Mouse (Mus musculus) kidney, adult 2 months (tissue): Measurements from ENCODE around the gene Gng12. TPM values are rescaled to one million over a fixed set of nuclear protein-coding genes. Genes with fewer than 3 reads are reported as not detected.
A peak's percentile ranks its signal among the peaks of the same experiment; 100 is the strongest.
"Not testable (repeated sequence)": the region's sequence is repeated elsewhere in the genome, so short reads cannot be mapped to it uniquely, and the experiment has no call there.

Source experiments
- DNase-seq: peaks from one replicate; pipeline ENCODE4 v3.0.0; 2021
- H3K27ac ChIP-seq: fragments of 200-500 bp; 2 replicates; pipeline ENCODE4 v1.5.1; 2012; ENCODE audit warnings: low read depth, low read length, control low read depth, inconsistent platforms; ENCODE audit not compliant: insufficient read depth
- H3K27me3 ChIP-seq: fragments of 200-500 bp; replicated peaks from 2 replicates; pipeline ENCODE4 v1.6.1; 2012; ENCODE audit warnings: mild to moderate bottlenecking, moderate library complexity, low read length, inconsistent platforms; ENCODE audit not compliant: control insufficient read depth, insufficient read depth
- H3K36me3 ChIP-seq: fragments of 200-500 bp; 2 replicates; pipeline ENCODE4 v1.6.1; 2012; ENCODE audit warnings: mild to moderate bottlenecking, moderate library complexity, low read length, inconsistent platforms; ENCODE audit not compliant: control insufficient read depth, insufficient read depth
- H3K4me1 ChIP-seq: fragments of 200-500 bp; 2 replicates; pipeline ENCODE4 v1.6.1; 2011; ENCODE audit warnings: low read length; ENCODE audit not compliant: control insufficient read depth, insufficient read depth
- H3K4me3 ChIP-seq: fragments of 200-500 bp; 2 replicates; pipeline ENCODE4 v1.5.1; 2011; ENCODE audit warnings: mild to moderate bottlenecking, low read depth, low read length, control low read depth; ENCODE audit not compliant: insufficient read depth
- CTCF ChIP-seq: fragments of 200-500 bp; conservative IDR thresholded peaks from 2 replicates; pipeline ENCODE4 v1.5.1; 2011; ENCODE audit warnings: low read depth, mild to moderate bottlenecking, control low read depth, low read length, moderate library complexity, mixed read lengths; ENCODE audit not compliant: insufficient read depth, insufficient read length
- POLR2A ChIP-seq: fragments of 200-500 bp; IDR thresholded peaks from one replicate; pipeline ENCODE4 v1.6.1; 2011; ENCODE audit warnings: low read depth, low read length, control low read depth
- WGBS: fragments of 180-500 bp; shearing (Covaris S2); methylation state at CpG from one replicate; pipeline ENCODE4 v1.1.7; 2018; 5-methylcytosine and 5-hydroxymethylcytosine counted together
- polyA plus RNA-seq: library from polyadenylated mRNA; depleted of rRNA; stranded (reverse); fragments of >200 nt; gene quantifications from 2 replicates; pipeline ENCODE4 v1.2.3, GENCODE M21; 2012; rRNA removed

Gng12 gene
- 90.6 and 102 TPM in 2 replicates for polyA plus RNA-seq

- peak; percentile 93 for DNase-seq
- peak within 1 kb of the TSS; percentile 88 for H3K4me3 ChIP-seq
- H3K4me1 ChIP-seq = peaks cover 12% of the 10 kb centered on the region
- peak within 1 kb of the TSS; percentile 40 for H3K27ac ChIP-seq
- H3K36me3 ChIP-seq = no peaks in the 10 kb centered on the region
- TF ChIP-seq POLR2A (peak; percentile 58), CTCF (0 out of 2 replicates have a peak, but pooled peaks have one; percentile 6)
- no peaks in the 10 kb centered on the region for H3K27me3 ChIP-seq
- under 1% methylated on average over 92 of the region's 98 CpGs for WGBS
These were observed at the start of gene Gng12 for GRCm38 (mm10) chr6:66896119-66896920. Gene Gng12 (plus strand): TSS chr6:66896397.

DNA sequence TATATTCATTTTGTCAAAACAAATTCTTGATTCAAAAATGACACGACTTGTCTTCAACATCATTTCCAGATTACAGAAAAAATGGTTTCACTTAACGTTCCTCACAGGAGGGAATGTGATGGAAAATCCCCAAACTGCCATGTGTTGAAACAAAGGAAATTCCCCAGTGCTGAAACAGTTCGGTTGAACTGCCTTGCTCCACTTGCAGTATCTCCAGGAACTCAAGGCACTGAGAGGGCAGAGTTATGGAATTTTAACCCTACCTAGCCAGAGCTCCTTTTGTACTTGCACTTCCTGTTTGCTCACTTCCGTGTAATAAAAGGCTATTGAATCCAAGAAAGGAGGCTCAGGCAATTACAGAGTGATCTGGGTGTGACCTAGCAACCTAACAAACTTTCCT lies 47.3 kb upstream of the Gng12 start:
- H3K4me3 ChIP-seq = no peak overlapping the region
- H3K36me3 ChIP-seq = no peaks in the 10 kb centered on the region
- H3K4me1 ChIP-seq = peaks cover 2% of the 10 kb centered on the region; the same call in 1 of the 2 replicates
- peak; percentile 34 for DNase-seq
- TF ChIP-seq CTCF (no peak), POLR2A (no peak)
- 30% methylated on average over 4 of the region's 4 CpGs for WGBS
- no peaks in the 10 kb centered on the region for H3K27me3 ChIP-seq
- 0 out of 2 replicates have a peak overlapping the region, but pooled peaks have one; percentile 31 for H3K27ac ChIP-seq

GRCm38 (mm10) chr6:66856236-66856635 lies 40.0 kb upstream of the Gng12 start:
- no peaks in the 10 kb centered on the region for H3K36me3 ChIP-seq
- peaks cover 21% of the 10 kb centered on the region; the same call in 1 of the 2 replicates for H3K4me1 ChIP-seq
- DNase-seq = peak; percentile 79
- no peak for TF ChIP-seq CTCF
- TF ChIP-seq POLR2A = no peak
- H3K27ac ChIP-seq = 0 out of 2 replicates have a peak overlapping the region, but pooled peaks have one; percentile 17
- H3K4me3 ChIP-seq = no peak overlapping the region
- H3K27me3 ChIP-seq = no peaks in the 10 kb centered on the region

GRCm38 (mm10) chr6:66858356-66858755 lies 37.8 kb upstream of the Gng12 start:
- Histone ChIP-seq H3K36me3 (no peaks in the 10 kb centered on the region), H3K4me3 (no peak overlapping the region), H3K27ac (0 out of 2 replicates have a peak overlapping the region, but pooled peaks have one; percentile 11), H3K4me1 (peaks cover 21% of the 10 kb centered on the region; the same call in 1 of the 2 replicates), H3K27me3 (no peaks in the 10 kb centered on the region)
- DNase-seq = peak; percentile 61
- no peak for TF ChIP-seq CTCF
- TF ChIP-seq POLR2A = no peak
- WGBS = 61% methylated on average over 1 of the region's 1 CpGs

- H3K27ac ChIP-seq = peak overlapping the region; percentile 82; the same call in 1 of the 2 replicates
- DNase-seq = peak; percentile 90
- no peak for TF ChIP-seq POLR2A
- TF ChIP-seq CTCF = no peak
- H3K4me3 ChIP-seq = no peak overlapping the region
- H3K36me3 ChIP-seq = no peaks in the 10 kb centered on the region
- H3K27me3 ChIP-seq = no peaks in the 10 kb centered on the region
- H3K4me1 ChIP-seq = peaks cover 21% of the 10 kb centered on the region; the same call in 1 of the 2 replicates
These were observed 36.8 kb upstream of the Gng12 start for GRCm38 (mm10) chr6:66859391-66859790.

DNA sequence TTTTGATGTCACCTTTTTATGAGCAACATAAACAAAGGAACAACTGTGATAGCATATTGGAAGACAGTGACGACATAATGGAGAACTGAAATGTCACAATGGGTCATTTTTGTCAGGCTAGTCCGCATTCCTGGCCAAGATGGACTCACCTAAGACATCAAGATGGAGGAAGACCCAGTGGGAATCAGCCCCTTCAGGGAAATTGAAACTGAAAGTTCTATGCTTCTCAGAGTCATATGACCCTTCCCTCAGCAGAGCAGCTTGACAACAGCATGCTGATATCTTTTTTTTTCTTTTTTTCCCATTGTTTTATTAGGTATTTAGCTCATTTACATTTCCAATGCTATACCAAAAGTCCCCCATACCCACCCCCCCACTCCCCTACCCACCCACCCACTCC lies 31.7 kb upstream of the Gng12 start:
- no peaks in the 10 kb centered on the region for H3K27me3 ChIP-seq
- H3K4me3 ChIP-seq = no peak overlapping the region
- peaks cover 3% of the 10 kb centered on the region; the same call in 1 of the 2 replicates for H3K4me1 ChIP-seq
- no peaks in the 10 kb centered on the region for H3K36me3 ChIP-seq
- WGBS = 84% methylated on average over 2 of the region's 2 CpGs
- TF ChIP-seq CTCF (no peak), POLR2A (no peak)
- DNase-seq = no peak
- no peak overlapping the region for H3K27ac ChIP-seq

GRCm38 (mm10) chr6:66866295-66866694 lies 29.9 kb upstream of the Gng12 start:
- Histone ChIP-seq H3K27me3 (no peaks in the 10 kb centered on the region), H3K4me1 (no peaks in the 10 kb centered on the region), H3K27ac (no peak overlapping the region), H3K36me3 (no peaks in the 10 kb centered on the region), H3K4me3 (no peak overlapping the region)
- 95% methylated on average over 1 of the region's 1 CpGs for WGBS
- no peak for DNase-seq
- TF ChIP-seq CTCF = no peak
- no peak for TF ChIP-seq POLR2A

GRCm38 (mm10) chr6:66877048-66877447 lies 19.1 kb upstream of the Gng12 start:
- not testable (repeated sequence) for H3K27ac ChIP-seq, H3K27me3 ChIP-seq, DNase-seq, H3K4me1 ChIP-seq, H3K4me3 ChIP-seq, H3K36me3 ChIP-seq
- 90% methylated on average over 13 of the region's 13 CpGs for WGBS
